Mouse (Mus musculus) adrenal gland, postnatal 25 days (tissue): Measurements from ENCODE around the gene Stk33. TPM values are rescaled to one million over a fixed set of nuclear protein-coding genes. Genes with fewer than 3 reads are reported as not detected.

Experiments used
- DNase-seq: peaks from one replicate; pipeline ENCODE4 v3.0.0; 2021; ENCODE audit warnings: mixed read lengths
- total RNA-seq: library from RNA; stranded (reverse); gene quantifications from 2 replicates; pipeline ENCODE4 v1.2.3, GENCODE M21; 2021

Gene Stk33
- total RNA-seq, 1 experiment from 2014 or later, result 0.61 TPM

GRCm38 (mm10) chr7:109357877-109358276, 81.0 kb downstream of the Stk33 start:
- DNase-seq, result no peak

DNA sequence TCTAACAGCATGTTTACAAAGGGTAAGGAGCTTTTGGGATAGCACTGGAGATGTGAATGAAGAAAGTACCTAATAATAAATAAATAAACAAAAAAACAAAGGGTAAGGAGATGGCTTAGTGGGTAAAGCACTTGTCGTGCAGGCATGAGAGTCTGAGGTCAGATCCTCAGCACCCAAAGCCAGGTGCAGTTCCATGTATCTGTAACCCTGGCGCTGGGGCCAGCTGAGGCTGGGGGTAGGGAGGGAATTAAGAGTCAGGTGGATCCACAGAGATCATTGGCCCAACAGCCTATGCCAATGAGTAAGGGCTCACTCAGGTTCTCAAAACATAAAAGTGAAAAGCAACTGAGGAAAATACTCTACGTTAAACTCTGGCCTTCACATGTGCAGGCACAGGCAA, 91.6 kb downstream of the Stk33 start:
- DNase-seq, result no peak

DNA sequence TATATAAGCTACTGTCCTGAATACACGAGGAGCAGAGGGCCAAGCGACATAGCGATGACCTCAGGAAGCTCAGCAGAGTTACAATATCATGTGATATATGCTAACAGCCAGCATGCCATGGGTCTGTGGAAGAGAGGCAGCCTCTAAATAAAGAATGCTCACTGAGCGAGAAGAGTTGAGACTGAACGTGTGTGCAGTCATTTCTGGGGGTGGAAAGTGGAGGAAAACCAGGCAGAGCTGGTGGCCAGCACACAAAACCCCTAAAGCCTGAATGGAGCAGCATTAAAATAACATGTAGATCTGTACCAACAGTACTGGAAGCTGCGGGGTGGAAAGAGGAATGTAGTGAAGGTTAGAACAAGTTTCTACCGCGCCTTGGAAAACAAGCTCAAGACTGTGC, 107.2 kb downstream of the Stk33 start:
- DNase-seq, result no peak

DNA sequence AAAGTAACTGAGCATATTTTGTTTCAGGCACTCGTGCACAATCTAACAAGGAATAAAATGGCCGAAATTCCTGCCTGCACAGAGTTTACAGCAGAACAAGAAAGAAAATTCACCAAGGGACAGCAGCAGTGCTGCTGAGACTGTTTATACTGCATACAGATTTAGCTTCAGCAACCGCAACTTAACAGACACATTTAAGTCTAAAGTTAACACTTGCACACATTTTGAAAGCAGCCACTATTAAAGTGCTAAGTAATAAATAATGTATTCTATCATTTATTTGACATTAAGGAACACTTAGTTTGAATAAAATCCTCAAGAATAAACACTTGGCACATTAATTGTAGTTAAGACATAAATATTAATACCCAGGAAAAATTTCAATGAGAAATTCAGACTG, 110.1 kb downstream of the Stk33 start:
- DNase-seq, result no peak

GRCm38 (mm10) chr7:109326813-109327212, 112.1 kb downstream of the Stk33 start:
- no peak for DNase-seq

GRCm38 (mm10) chr7:109325731-109326130, 113.2 kb downstream of the Stk33 start:
- DNase-seq, result no peak

- DNase-seq, result no peak
Observed at GRCm38 (mm10) chr7:109325169-109325568, 113.7 kb downstream of the Stk33 start.

- DNase-seq, result no peak
Observed at GRCm38 (mm10) chr7:109309506-109309905, 129.4 kb downstream of the Stk33 start.

DNA sequence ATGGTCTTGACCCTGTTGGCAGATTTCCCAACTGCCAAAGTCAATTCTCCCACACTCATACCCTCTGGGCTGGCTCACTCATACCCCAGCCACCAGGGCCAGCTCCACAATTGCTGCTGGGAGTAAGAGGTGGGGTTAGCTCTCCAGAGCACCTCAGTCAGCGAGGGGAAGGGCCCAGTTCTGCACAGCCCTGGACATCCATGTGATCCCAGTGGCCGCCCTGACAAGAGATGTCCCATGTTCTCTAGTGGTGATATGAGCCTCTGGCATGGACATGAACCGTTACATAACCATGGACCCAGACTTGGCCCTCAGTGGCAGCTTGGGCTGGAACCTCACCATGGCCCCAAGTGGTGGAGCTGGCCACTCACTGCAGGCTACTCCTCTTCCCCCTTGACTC, 143.1 kb downstream of the Stk33 start:
- DNase-seq, result no peak

DNA sequence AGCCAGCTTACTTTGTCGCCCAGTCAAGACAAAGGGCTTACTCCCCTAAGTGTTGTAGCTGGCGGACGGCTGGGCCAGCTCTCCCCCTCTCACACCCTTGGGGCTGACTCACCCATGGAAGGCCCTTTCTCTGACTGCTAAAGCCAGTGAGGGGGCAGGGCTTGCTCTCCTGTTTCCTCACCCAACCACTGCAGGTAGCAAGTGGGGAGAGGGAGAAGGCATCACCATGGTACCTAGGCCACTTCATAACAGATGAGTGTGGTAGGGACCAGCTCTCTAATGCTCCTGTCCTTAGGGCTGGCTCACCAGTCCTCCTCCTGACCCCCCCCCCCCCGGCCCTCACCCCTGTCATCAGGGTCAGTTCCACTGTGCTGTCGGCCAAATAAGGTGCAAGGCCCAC, 143.5 kb downstream of the Stk33 start:
- peak; percentile 3 for DNase-seq

- DNase-seq, result no peak
Observed at GRCm38 (mm10) chr7:109290501-109290900, 148.4 kb downstream of the Stk33 start.

GRCm38 (mm10) chr7:109289106-109289505, 149.8 kb downstream of the Stk33 start:
- no peak for DNase-seq

GRCm38 (mm10) chr7:109282106-109282505, 156.8 kb downstream of the Stk33 start:
- no peak for DNase-seq

DNA sequence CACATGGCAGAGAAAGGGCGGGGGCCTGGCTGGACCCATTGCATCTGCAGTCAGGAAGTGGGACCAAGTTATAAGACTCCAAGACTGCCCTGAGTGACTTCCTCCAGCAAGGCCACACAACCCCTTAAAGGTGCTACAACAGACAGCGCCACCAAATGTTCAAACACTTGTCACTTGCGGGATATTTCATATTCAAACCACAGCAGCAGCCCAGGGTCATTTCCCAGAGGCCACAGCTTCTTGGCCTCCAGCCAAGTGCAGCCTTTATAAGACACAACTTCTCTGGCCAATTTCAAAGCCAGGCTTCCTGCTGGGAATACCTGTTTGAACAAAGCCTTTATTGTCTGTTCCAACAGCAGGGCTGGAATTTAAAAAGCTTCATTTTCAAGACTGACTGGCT, 162.3 kb downstream of the Stk33 start:
- DNase-seq, result peak; percentile 53

GRCm38 (mm10) chr7:109275901-109276300, 163.0 kb downstream of the Stk33 start:
- no peak for DNase-seq

- no peak for DNase-seq
Observed at GRCm38 (mm10) chr7:109275151-109275550, 163.7 kb downstream of the Stk33 start.

GRCm38 (mm10) chr7:109274289-109274688, 164.6 kb downstream of the Stk33 start:
- DNase-seq, result no peak

GRCm38 (mm10) chr7:109269046-109269445, 169.8 kb downstream of the Stk33 start:
- DNase-seq, result no peak

- no peak for DNase-seq
Observed at GRCm38 (mm10) chr7:109267370-109267769, 171.5 kb downstream of the Stk33 start.

DNA sequence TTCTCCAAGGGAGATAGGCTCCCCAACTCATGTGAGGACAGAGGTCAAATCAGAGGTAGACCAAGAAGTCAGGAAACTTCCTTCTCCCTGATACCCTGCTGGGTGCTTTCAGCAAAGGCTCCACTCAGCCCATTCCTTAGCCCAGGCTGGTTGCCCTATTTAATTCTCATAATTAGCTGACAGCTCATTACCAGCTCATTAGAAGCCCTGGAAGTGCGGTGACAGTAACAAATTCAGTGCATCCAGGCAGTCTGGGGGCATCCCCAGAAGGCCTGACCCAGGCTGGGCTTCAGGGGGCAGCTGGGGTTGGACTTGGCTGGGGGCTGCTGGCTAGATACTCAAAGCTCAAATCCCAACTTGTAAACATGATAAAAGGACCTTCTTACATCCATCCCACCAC, 172.7 kb downstream of the Stk33 start:
- DNase-seq, result no peak

DNA sequence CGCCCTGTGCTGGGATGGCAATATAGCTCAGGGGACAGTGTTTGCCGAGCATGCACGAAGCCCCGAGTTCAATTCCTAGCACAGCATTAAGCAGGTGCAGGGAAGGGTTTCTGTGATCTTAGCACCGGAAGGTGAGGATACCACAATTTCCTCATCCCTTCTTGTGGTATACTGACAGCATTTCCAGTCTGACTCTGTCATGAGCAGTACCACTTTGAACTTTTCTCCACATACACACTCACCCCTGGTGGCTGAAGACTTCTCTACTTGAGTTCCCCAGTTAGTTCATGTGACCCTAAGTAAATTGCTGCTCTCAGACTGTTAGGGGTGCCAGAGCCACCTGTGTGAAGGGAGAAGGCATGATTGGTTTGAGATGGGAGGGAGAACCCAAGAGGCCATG, 173.3 kb downstream of the Stk33 start:
- DNase-seq, result no peak

GRCm38 (mm10) chr7:109255506-109256352, 183.2 kb downstream of the Stk33 start:
- peak; percentile 73 for DNase-seq

- DNase-seq, result no peak
Observed at GRCm38 (mm10) chr7:109251418-109251817, 187.5 kb downstream of the Stk33 start.

DNA sequence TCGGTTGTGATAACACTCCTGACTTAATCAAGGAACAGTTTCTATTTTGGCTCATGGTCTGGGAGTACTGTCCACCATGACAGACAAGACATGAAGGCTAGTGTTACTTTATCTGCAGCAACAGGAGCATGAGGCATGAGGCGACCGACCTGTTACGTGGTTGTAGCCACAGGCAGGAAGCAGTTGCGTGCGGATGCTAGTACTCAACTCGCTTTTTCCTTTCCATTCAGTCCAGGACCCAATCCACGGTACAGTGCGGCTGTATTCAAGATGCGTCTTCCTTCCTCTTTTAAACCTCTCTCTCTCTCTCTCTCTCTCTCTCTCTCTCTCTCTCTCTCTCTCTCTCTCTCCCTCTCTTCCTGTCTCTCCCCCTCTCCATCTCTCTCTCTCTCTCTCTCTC, 194.1 kb downstream of the Stk33 start:
- DNase-seq, result no peak
